ENCODE assay signal across 12 mouse cellular contexts in the genomic region with DNA sequence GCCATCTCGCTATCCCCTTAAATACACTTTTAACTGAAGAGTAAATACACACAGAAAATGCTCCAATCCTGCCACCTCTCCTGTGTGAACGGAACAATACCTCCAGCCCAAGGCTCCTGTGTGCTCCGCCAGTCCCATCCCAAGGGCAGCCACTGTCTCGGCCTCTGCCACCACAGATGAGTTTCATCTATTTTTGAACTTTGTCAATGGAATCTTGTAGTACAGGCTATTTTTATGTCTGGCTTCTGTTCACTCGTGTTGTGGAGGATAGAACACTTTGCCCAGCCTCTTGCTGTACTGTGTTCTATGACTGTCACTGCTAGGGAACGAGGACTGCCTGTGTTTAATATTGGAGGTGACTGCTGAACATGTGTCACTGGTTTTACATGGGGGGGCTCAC.
"Had no signal": no experiment of that assay in that cellular context is flagged by ENCODE, and none has a peak within 500 bp of the region (broad histone marks: within the 10 kb centered on the region; RNA-seq: fewer than 3 reads in every experiment).

No protein-coding gene starts in this region.

- H3K4me3 ChIP-seq: liver, embryonic 13.5 days had no signal

- H3K36me3 ChIP-seq: liver, embryonic 13.5 days had no signal

- H3K27ac ChIP-seq: liver, embryonic 13.5 days; stomach, postnatal 0 days had no signal

- H3K9ac ChIP-seq: liver, embryonic 13.5 days had no signal

- DNase-seq: kidney, postnatal 10 days; kidney, postnatal 36 days; liver, embryonic 13.5 days; lung, adult 2 months; lung, postnatal 14 days; lung, postnatal 4 days; midbrain, embryonic 14.5 days; thymus, adult 2 months; thymus, postnatal 14 days; thymus, postnatal 4 days had no signal

- H3K9me3 ChIP-seq: liver, embryonic 13.5 days had no signal

- H3K4me2 ChIP-seq: liver, embryonic 13.5 days; midbrain, embryonic 11.5 days had no signal

- H3K27me3 ChIP-seq: liver, embryonic 13.5 days had no signal
